Mouse (Mus musculus): ENCODE data around the gene Mob3a. TPM values are rescaled to one million over a fixed set of nuclear protein-coding genes. Genes with fewer than 3 reads are reported as not detected.

Mob3a gene
- polyA plus RNA-seq, 1 experiment from 2014 or later: 57.5 TPM

DNA sequence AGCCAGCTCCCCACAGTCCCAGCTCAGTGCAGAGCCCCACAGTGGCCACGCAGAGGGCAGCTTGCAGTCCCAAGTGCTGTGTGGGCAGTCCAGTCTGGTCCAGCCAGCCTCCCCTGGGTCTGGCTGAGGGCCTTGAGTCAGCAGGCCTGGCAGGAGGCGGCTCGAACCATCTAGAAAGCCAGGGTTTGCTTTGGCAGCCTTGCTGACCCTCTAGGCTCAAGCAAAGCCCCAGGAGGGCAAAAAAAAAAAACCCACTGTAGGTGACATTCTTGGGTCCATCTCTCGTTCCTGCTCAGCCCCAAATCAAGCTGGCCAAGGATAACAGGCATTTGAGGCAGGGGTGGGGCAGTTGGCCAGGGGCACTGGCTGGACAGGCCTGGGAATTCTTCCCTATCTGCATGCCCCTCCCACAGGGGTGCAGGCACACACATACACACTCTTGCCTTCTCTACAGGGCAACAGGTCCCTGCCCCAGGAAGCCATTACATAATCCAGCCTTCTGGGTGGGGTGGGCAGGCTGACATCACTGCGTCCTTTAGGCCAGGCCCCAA lies 27.5 kb downstream of the Mob3a start:
- ATAC-seq (ENCODE audit: low FRiP score, low read depth): no peak
- 57% methylated on average over 5 of the region's 5 CpGs for WGBS

GRCm38 (mm10) chr10:80673690-80674089 lies 28.1 kb downstream of the Mob3a start:
- Histone ChIP-seq H3K4me2 (peak overlapping the region; percentile 89), H3K27ac (replicated peaks) (no peak overlapping the region), H3K27me3 (no peaks in the 10 kb centered on the region), H3K36me3 (peaks cover 26% of the 10 kb centered on the region), H3K4me1 (replicated peaks) (peaks cover 72% of the 10 kb centered on the region), H3K9me3 (no peaks in the 10 kb centered on the region), H3K9ac (peak overlapping the region; percentile 82; the same call in 1 of the 2 replicates), H3K4me3 (peak overlapping the region; percentile 73)
- ATAC-seq (ENCODE audit: low FRiP score, low read depth): no peak
- 95% methylated on average over 3 of the region's 3 CpGs for WGBS

More for the DNA sequence above, 27.5 kb downstream of the Mob3a start:
- no peaks in the 10 kb centered on the region for H3K27me3 ChIP-seq
- no peaks in the 10 kb centered on the region for H3K9me3 ChIP-seq
- peaks cover 78% of the 10 kb centered on the region for H3K4me1 ChIP-seq (replicated peaks)
- peak overlapping the region; percentile 82 for H3K9ac ChIP-seq
- no peak overlapping the region for H3K27ac ChIP-seq (replicated peaks)
- H3K36me3 ChIP-seq: peaks cover 20% of the 10 kb centered on the region
- peak overlapping the region; percentile 89 for H3K4me2 ChIP-seq
- H3K4me3 ChIP-seq: peak overlapping the region; percentile 73

GRCm38 (mm10) chr10:80671936-80672690 lies 29.7 kb downstream of the Mob3a start:
- Histone ChIP-seq H3K9ac (no peak overlapping the region), H3K27me3 (no peaks in the 10 kb centered on the region), H3K9me3 (no peaks in the 10 kb centered on the region), H3K4me1 (replicated peaks) (peaks cover 57% of the 10 kb centered on the region), H3K27ac (replicated peaks) (no peak overlapping the region), H3K4me2 (no peak overlapping the region), H3K36me3 (peaks cover 39% of the 10 kb centered on the region), H3K4me3 (no peak overlapping the region)
- no peak for ATAC-seq (ENCODE audit: low FRiP score, low read depth)
- WGBS: 69% methylated on average over 11 of the region's 11 CpGs

DNA sequence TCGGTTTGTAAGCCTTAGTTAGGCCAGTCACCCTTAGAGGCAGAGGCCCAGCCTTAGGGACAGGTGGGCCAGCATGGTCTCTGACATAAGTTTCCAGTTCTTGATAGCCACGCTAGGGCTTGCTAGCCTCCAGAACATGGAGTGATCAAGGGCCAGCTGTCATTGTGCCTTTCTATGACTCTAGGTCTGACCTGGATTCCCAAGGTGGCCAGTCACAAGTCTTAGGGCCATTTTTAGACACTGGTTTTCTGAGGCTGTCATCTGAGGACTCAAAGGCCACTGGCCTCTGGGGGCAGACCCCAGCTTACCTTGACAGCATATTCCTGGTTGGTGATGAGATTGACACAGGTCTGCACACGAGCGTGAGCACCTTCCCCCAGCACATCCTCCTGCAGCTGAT lies 30.5 kb downstream of the Mob3a start:
- Histone ChIP-seq H3K27me3 (no peaks in the 10 kb centered on the region), H3K27ac (replicated peaks) (no peak overlapping the region), H3K4me3 (no peak overlapping the region), H3K4me2 (no peak overlapping the region), H3K9ac (no peak overlapping the region), H3K9me3 (no peaks in the 10 kb centered on the region), H3K36me3 (peaks cover 48% of the 10 kb centered on the region), H3K4me1 (replicated peaks) (peaks cover 52% of the 10 kb centered on the region)
- no peak for ATAC-seq (ENCODE audit: low FRiP score, low read depth)
- 93% methylated on average over 4 of the region's 4 CpGs for WGBS

GRCm38 (mm10) chr10:80670531-80670930 lies 31.2 kb downstream of the Mob3a start:
- Histone ChIP-seq H3K9me3 (no peaks in the 10 kb centered on the region), H3K27ac (replicated peaks) (no peak overlapping the region), H3K9ac (no peak overlapping the region), H3K4me3 (no peak overlapping the region), H3K36me3 (peaks cover 52% of the 10 kb centered on the region), H3K4me1 (replicated peaks) (peaks cover 53% of the 10 kb centered on the region), H3K27me3 (no peaks in the 10 kb centered on the region), H3K4me2 (no peak overlapping the region)
- ATAC-seq (ENCODE audit: low FRiP score, low read depth): no peak
- WGBS: 76% methylated on average over 2 of the region's 2 CpGs

- H3K4me3 ChIP-seq: no peak overlapping the region
- 95% methylated on average over 7 of the region's 7 CpGs for WGBS
- H3K27me3 ChIP-seq: no peaks in the 10 kb centered on the region
- peaks cover 53% of the 10 kb centered on the region for H3K4me1 ChIP-seq (replicated peaks)
- H3K27ac ChIP-seq (replicated peaks): no peak overlapping the region
- ATAC-seq (ENCODE audit: low FRiP score, low read depth): no peak
- no peaks in the 10 kb centered on the region for H3K9me3 ChIP-seq
- no peak overlapping the region for H3K9ac ChIP-seq
- H3K36me3 ChIP-seq: peaks cover 52% of the 10 kb centered on the region
- H3K4me2 ChIP-seq: no peak overlapping the region
These were observed 31.9 kb downstream of the Mob3a start for GRCm38 (mm10) chr10:80669737-80670485.

DNA sequence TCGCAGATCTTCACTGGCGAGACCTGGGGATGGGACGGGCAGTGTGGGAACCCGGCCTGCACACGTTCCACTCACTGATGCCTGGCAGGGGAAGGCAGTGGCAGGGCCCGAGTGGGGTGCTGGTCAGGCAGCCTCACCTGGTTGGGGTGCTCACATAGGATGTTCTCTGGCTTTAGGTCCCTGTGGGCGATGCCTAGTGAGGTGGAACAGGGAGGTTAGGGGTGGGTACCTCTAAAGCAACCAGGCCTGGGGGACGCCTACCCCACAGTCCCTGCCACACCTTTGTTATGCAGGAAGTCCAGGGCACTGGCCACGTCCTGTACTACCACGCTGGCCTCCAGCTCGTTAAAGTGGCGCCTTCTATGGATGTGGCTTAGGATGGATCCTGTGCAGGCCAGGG lies 32.8 kb downstream of the Mob3a start:
- Histone ChIP-seq H3K27ac (replicated peaks) (no peak overlapping the region), H3K9me3 (no peaks in the 10 kb centered on the region), H3K9ac (no peak overlapping the region), H3K36me3 (peaks cover 52% of the 10 kb centered on the region), H3K4me3 (no peak overlapping the region), H3K27me3 (no peaks in the 10 kb centered on the region), H3K4me2 (no peak overlapping the region), H3K4me1 (replicated peaks) (peaks cover 52% of the 10 kb centered on the region)
- 91% methylated on average over 12 of the region's 12 CpGs for WGBS
- ATAC-seq (ENCODE audit: low FRiP score, low read depth): no peak

GRCm38 (mm10) chr10:80668614-80669013 lies 33.2 kb downstream of the Mob3a start:
- H3K4me1 ChIP-seq (replicated peaks): peaks cover 48% of the 10 kb centered on the region
- ATAC-seq (ENCODE audit: low FRiP score, low read depth): no peak
- no peaks in the 10 kb centered on the region for H3K27me3 ChIP-seq
- H3K27ac ChIP-seq (replicated peaks): no peak overlapping the region
- no peak overlapping the region for H3K4me3 ChIP-seq
- WGBS: 81% methylated on average over 11 of the region's 11 CpGs
- H3K9ac ChIP-seq: no peak overlapping the region
- no peaks in the 10 kb centered on the region for H3K9me3 ChIP-seq
- peaks cover 52% of the 10 kb centered on the region for H3K36me3 ChIP-seq
- H3K4me2 ChIP-seq: no peak overlapping the region

GRCm38 (mm10) chr10:80666837-80667412 lies 34.9 kb downstream of the Mob3a start:
- Histone ChIP-seq H3K9ac (no peak overlapping the region), H3K27me3 (no peaks in the 10 kb centered on the region), H3K36me3 (peaks cover 52% of the 10 kb centered on the region), H3K4me3 (no peak overlapping the region), H3K27ac (replicated peaks) (no peak overlapping the region), H3K9me3 (no peaks in the 10 kb centered on the region), H3K4me1 (replicated peaks) (peaks cover 31% of the 10 kb centered on the region), H3K4me2 (no peak overlapping the region)
- no peak for ATAC-seq (ENCODE audit: low FRiP score, low read depth)
- WGBS: 85% methylated on average over 19 of the region's 19 CpGs

DNA sequence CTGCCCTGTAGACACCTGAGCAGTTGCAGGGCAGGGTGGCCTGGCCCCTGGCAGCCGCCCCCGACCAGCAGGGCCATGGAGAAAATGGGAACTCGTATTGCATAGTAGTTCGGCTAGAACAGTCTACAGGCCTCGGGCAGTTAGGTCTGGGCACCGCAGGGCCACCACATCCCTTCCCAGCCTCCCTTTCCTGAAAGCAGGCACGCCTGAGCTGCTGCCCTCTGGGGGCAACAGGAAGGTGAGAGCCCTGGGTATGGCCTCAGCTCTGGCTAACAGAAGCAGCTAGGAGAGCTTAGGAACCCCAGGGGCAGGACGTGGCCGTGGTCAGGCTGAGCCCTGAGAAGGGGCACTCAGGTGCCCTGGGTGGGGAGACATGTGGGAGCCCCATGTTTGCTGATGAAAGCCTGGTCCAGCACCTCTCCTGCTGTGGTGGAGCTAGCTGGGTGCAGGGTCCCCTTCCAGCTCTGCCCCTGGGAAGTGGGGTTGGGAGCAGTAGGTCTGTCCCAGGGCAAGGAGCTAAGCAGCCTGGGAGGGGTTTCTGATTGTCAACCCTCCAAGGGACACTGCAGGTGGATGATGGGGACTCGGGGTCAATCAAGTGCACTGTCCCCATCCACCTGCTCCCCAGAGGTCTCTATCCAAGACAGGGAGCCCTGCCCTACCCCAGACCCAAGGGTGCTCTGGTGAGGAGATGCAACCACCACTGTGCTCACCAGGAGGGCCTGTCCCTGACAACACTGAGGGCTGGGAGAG lies 35.6 kb downstream of the Mob3a start:
- no peak for ATAC-seq (ENCODE audit: low FRiP score, low read depth)
- Histone ChIP-seq H3K9me3 (no peaks in the 10 kb centered on the region), H3K4me3 (no peak overlapping the region), H3K9ac (no peak overlapping the region), H3K27ac (replicated peaks) (no peak overlapping the region), H3K36me3 (peaks cover 46% of the 10 kb centered on the region), H3K27me3 (no peaks in the 10 kb centered on the region), H3K4me1 (replicated peaks) (peaks cover 23% of the 10 kb centered on the region), H3K4me2 (no peak overlapping the region)
- WGBS: 76% methylated on average over 10 of the region's 10 CpGs

GRCm38 (mm10) chr10:80665459-80665858 lies 36.3 kb downstream of the Mob3a start:
- Histone ChIP-seq H3K9ac (no peak overlapping the region), H3K27me3 (no peaks in the 10 kb centered on the region), H3K4me1 (replicated peaks) (peaks cover 18% of the 10 kb centered on the region), H3K9me3 (no peaks in the 10 kb centered on the region), H3K36me3 (peaks cover 41% of the 10 kb centered on the region), H3K4me3 (no peak overlapping the region), H3K4me2 (no peak overlapping the region), H3K27ac (replicated peaks) (no peak overlapping the region)
- ATAC-seq (ENCODE audit: low FRiP score, low read depth): no peak
- 70% methylated on average over 4 of the region's 4 CpGs for WGBS
